In genomic region chr4:154929088-154929660, GRCm38 (mm10) we compare ENCODE assay signal across 8 mouse cellular contexts. TPM values are rescaled to one million over a fixed set of nuclear protein-coding genes. Genes with fewer than 3 reads are reported as not detected.
DNase-seq lines count a peak whose midpoint lies in the region; ATAC-seq and TF ChIP-seq lines count a peak whose summit lies in the region.

No protein-coding gene starts in this region.

- no peak overlapping the region for H3K4me3 ChIP-seq in layer of hippocampus, adult 2 months
- no peak overlapping the region for H3K4me3 ChIP-seq in embryonic facial prominence, embryonic 15.5 days (replicated peaks)

- H3K9me3 ChIP-seq in embryonic facial prominence, embryonic 15.5 days (replicated peaks), result no peaks in the 10 kb centered on the region

- 74% methylated on average over 12 of the region's 12 CpGs for WGBS in embryonic facial prominence, embryonic 15.5 days

- H3K9ac ChIP-seq in embryonic facial prominence, embryonic 15.5 days, result no peak overlapping the region

- no peak for ATAC-seq in embryonic facial prominence, embryonic 15.5 days (ENCODE audit: insufficient number of reproducible peaks, low FRiP score, low TSS enrichment, low read depth)

- H3K27me3 ChIP-seq in embryonic facial prominence, embryonic 15.5 days, result no peaks in the 10 kb centered on the region

- DNase-seq in layer of hippocampus, adult 2 months (ENCODE audit: low spot score in 2 of 2), result no peak
- no peak for DNase-seq in layer of hippocampus, adult 9-11 months
- DNase-seq in liver, result peak; percentile 87
- peak; percentile 60 for DNase-seq in spleen, adult 12 weeks (ENCODE audit: low spot score)
- no peak for DNase-seq in ovary, adult 18-20 months (ENCODE audit: low spot score)
- no peak for DNase-seq in cerebellum, postnatal 25 days
- no peak for DNase-seq in layer of hippocampus, postnatal 14 days (ENCODE audit: low spot score in 2 of 2)

- peak overlapping the region; percentile 77 for H3K27ac ChIP-seq in layer of hippocampus, adult 2 months
- 0 out of 2 replicates have a peak overlapping the region, but pooled peaks have one; percentile 5 for H3K27ac ChIP-seq in embryonic facial prominence, embryonic 15.5 days (replicated peaks)

- TF ChIP-seq CTCF in layer of hippocampus, adult 2 months (conservative IDR thresholded peaks at IDR 0.05), result no peak

- H3K4me1 ChIP-seq in embryonic facial prominence, embryonic 15.5 days, result peaks cover 27% of the 10 kb centered on the region

- H3K36me3 ChIP-seq in embryonic facial prominence, embryonic 15.5 days, result no peaks in the 10 kb centered on the region

- no peak overlapping the region for H3K4me2 ChIP-seq in embryonic facial prominence, embryonic 15.5 days (replicated peaks)

RNA-seq across cellular contexts. Expression of gene Tnfrsf14, which starts 0.8 kb away (rescaled TPM):
- 1 to 10 TPM in 1 of 2 experiments, under 1 TPM in 1; 0.84 to 1.3 TPM for total RNA-seq in layer of hippocampus, adult 2 months (2021)
- 1.5 and 2.3 TPM in 2 replicates for polyA plus RNA-seq in embryonic facial prominence, embryonic 15.5 days (2015; fragmentation: Nextera tagmentation; extraction: Ambion mirVana)
- 1 to 10 TPM in 1 of 2 experiments, under 1 TPM in 1; 0.81 to 1.1 TPM for total RNA-seq in layer of hippocampus, postnatal 14 days (2021)

RNA-seq across cellular contexts. Expression of gene Fam213b, which starts 30.2 kb away (rescaled TPM):
- total RNA-seq in layer of hippocampus, adult 2 months (2021), result 10 to 100 TPM; 48.1 to 48.9 TPM
- polyA plus RNA-seq in embryonic facial prominence, embryonic 15.5 days (2015; fragmentation: Nextera tagmentation; extraction: Ambion mirVana), result 57.5 and 59.9 TPM in 2 replicates
- 10 to 100 TPM; 34.2 to 40.9 TPM for total RNA-seq in layer of hippocampus, postnatal 14 days (2021)

RNA-seq across cellular contexts. Expression of gene Hes5, which starts 31.5 kb away (rescaled TPM):
- 10 to 100 TPM; 24.7 to 30.7 TPM for total RNA-seq in layer of hippocampus, adult 2 months (2021)
- polyA plus RNA-seq in embryonic facial prominence, embryonic 15.5 days (2015; fragmentation: Nextera tagmentation; extraction: Ambion mirVana), result 6.6 and 7.7 TPM in 2 replicates
- total RNA-seq in layer of hippocampus, postnatal 14 days (2021), result 10 to 100 TPM; 36.2 to 37.0 TPM

RNA-seq across cellular contexts. Expression of gene Pank4, which starts 34.7 kb away (rescaled TPM):
- total RNA-seq in layer of hippocampus, adult 2 months (2021), result 10 to 100 TPM; 41.8 to 43.0 TPM
- polyA plus RNA-seq in embryonic facial prominence, embryonic 15.5 days (2015; fragmentation: Nextera tagmentation; extraction: Ambion mirVana), result 41.9 and 43.6 TPM in 2 replicates
- total RNA-seq in layer of hippocampus, postnatal 14 days (2021), result 10 to 100 TPM; 29.8 to 35.0 TPM

RNA-seq across cellular contexts. Expression of gene Mmel1, which starts 59.8 kb away (rescaled TPM):
- total RNA-seq in layer of hippocampus, adult 2 months (2021), result under 1 TPM; 0.29 to 0.44 TPM
- polyA plus RNA-seq in embryonic facial prominence, embryonic 15.5 days (2015; fragmentation: Nextera tagmentation; extraction: Ambion mirVana), result 0.38 and 0.57 TPM in 2 replicates
- total RNA-seq in layer of hippocampus, postnatal 14 days (2021), result under 1 TPM; 0.33 to 0.41 TPM

Comparison
In these comparisons a context has a peak if more than half of its experiments do, and no peak if none do; other contexts are left out.
1. DNase-seq: peak in liver (single experiment) and spleen, adult 12 weeks (single experiment); none in layer of hippocampus, adult 2 months (0 of 2), layer of hippocampus, adult 9-11 months (single experiment), ovary, adult 18-20 months (single experiment), cerebellum, postnatal 25 days (0 of 2) and layer of hippocampus, postnatal 14 days (0 of 2).